Mouse (Mus musculus) cerebellum, postnatal 36 days (tissue): ENCODE results near the gene Arap1.

Experiments used
- DNase-seq, 2 experiments: peaks; one replicate each; pipeline ENCODE4 v3.0.0; 2021 to 2022; ENCODE audit warnings: mixed read lengths in 2 of 2

The Arap1 gene

DNA sequence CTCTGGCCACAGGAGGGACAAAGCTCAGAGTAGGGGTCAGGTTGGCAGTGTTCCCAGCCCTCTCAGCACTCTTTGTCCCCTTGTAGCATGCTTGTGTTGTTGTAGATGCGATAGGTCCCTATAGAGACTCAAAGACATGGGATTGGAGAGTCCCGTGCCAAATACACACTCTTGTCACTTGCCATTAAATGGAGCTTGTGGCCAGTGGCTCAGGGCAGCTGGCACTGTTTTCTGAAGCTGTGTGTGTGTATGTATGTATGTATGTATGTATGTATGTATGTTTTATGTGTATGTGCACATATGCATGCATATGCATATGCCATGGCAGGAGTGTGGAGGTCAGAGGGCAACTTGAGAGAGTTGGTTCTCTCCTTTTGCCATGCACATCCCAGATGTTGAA is 20.1 kb upstream of the Arap1 start:
- DNase-seq, result no peak

DNA sequence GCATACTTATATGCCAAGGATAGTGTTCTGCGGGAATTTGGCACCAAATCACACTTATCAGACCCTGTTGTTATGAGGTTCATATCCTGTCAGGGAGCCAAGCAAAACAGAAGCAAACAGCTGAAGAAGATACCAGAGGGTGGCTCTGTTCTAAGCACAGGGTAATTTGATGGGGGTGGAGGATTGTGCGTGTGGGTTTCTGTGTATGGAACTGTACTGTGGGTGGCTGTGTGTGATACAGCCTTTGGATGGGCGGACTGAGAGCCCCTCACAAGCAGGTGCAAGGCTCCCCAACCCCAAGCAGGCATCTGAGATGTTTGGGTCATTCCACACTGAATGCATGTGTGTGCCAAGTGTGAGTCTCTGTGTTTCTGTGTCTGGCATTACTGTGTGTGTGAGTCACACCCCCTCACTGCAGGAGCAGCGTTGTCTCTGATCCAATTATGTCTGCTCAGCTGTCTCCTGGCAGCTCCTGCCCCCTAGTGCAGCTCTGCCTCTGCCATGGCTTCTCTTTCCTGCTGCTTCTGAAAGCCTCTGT is 19.2 kb upstream of the Arap1 start:
- DNase-seq, result peak; percentile 57 to 60

DNA sequence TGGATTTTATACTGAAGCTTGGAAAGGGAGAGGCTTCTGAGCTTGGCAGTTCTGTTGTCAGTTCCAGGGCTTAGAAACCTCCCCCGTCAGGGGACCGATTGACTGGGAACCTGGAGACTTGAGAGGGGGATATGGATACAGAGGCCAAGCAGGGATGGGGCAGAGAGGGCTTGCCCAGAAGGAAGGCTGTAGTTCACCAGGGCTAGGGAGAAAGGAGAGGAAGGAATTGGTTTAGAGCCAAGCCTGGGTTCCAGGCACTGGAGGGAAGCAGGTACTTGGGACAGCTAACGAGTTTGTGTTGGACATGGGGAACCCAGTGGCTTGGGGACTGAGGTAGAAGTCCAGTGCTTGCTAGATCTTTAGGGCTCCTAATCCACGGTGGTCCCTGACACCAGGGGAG is 18.3 kb upstream of the Arap1 start:
- no peak for DNase-seq

DNA sequence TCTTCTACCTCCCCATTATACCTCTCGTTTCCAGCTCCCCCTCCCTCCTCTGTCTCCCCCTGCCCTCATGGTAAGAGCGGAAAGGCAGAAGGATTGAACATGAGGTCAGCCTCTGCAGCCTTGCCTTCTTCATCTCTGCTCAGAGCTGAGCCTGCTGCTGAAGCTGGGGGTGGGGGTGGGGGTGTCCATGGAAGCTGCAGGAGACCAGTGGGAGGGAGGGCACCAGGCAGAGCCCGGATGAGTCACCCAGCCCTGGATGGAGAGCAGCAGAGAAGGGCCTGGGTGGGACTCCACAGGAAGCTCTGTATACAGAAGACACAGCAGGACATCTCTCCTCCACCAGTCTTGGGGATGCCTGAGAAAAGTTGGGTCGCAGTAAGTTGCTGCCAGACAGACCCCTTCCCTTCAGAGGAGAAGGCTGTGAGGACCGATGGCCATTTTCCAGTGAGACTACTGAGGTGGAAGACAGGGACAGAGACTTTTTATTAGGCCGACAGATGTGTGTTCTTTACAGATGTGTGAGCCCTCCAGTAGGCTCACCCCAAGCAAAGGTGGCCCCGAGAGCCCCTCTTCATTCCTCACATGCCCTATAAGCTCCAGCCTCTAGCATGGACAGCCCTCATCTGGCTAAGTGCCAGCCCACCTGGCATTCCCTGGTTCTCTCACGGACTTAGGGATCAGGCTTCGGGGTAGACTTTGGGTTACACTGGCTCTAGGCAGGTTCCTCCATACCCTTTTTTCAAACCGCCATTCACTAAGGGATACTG is 17.6 kb upstream of the Arap1 start:
- peak in 1 of 2 experiments; percentile 51 for DNase-seq

DNA sequence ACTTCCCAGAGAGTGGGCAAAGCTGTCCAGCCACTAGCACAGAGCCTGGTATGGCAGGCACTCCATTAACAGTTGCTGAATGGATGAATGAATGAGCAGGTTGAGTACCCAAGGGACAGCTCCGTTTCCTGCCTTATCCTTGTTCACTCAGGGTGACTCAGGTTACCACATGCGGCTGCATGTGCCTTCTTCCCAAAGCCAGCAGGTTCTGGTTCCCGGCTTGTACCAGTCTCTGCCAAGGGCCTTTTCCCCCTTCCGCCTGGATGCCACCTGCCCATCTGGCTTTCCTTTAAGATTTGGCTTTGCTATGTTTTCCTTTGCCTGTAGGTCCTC is 17.1 kb upstream of the Arap1 start:
- DNase-seq, result peak; percentile 67

DNA sequence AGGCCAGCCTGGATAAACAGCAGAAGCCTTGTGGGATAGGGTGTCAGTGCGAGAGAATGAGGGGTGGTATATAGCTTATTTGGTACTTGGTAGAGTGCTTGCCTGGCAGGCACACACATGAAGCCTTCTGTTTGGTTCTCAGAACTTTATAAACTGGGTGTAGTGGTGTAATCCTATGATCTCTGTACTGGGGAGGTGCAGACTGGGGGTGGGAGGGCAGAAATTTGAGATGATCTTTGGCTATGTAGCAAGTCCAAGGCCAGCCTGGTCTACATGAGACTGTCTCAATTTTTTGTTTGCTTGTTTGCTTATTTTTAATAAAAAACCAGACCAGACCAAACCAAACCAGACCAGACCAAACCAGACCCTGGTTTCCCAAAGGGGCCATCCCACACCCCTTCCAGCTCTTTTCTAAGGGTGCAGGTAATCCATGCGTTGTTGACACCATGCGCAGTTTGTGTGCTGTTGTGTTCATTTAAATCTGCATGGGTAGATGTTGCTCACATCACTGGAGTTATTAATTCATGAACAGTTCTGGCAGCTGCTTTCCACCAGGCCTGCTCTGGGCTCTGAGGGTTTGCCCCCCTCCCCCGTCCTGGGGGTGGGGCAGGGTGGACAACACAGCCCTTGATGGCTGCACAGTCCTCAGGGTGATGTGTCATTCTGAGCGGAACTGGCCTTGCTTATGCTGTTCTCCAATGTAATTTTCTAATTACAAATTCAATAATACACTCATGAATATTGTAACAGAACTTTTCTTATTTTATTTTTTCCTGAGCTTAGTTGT is 15.6 kb upstream of the Arap1 start:
- no peak for DNase-seq

DNA sequence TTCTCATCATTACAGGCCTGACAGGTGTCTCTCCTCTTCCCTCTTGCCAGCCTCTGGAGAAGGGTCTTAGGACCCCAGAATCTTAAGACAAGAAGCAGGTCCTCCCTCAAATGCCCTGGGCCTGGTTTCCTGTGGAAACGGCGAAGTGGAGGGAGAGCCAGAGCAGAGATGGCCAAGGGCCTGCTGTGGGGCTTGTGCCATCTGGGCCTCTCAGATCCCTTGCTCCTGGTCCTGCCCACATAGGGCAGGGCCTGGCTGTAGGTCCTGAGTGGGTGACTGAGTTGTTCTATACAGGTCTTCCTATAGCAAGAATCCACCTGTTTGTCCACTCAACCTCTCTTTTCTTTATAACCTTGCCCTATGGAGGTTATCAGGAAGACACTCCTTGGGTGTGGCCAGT is 12.6 kb upstream of the Arap1 start:
- peak; percentile 50 to 64 for DNase-seq

DNA sequence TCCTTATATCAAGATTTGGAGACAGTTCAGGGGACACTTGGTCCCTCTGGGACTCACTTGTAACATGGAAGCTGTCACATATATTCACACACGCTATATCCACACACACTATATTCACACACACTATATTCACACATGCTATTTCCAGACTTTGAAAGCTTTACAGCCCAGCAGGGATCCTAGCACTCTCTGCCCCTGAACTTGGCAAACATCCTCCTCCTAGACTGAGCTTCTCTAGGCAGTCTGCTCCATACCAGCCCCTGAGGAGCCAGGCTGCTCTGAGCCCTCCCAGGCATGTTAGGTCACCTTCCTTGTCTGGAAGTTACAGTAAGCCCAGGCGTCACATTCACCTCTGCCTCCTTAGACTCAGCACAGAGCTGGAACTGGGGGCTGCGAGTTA is 11.2 kb upstream of the Arap1 start:
- DNase-seq, result no peak

DNA sequence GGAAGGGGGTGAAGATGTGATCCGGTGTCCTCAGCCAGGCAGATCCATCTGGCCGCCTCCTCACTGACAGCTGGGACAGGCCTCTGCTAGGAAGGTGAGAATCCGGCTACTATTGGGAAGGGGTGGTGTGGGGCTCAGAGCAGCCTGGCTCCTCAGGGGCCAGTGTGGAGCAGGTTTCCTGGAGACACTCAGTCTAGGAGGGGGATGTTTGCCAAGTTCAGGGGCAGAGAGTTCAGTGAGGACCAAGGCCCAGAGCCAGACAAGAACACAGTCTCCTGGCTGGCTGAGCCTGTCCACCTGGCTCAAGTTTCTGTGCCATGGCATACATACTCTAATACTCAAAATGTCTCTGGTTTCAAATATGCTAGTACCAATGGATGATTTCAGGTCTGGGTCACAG is 10.5 kb upstream of the Arap1 start:
- DNase-seq, result peak; percentile 54 to 59

DNA sequence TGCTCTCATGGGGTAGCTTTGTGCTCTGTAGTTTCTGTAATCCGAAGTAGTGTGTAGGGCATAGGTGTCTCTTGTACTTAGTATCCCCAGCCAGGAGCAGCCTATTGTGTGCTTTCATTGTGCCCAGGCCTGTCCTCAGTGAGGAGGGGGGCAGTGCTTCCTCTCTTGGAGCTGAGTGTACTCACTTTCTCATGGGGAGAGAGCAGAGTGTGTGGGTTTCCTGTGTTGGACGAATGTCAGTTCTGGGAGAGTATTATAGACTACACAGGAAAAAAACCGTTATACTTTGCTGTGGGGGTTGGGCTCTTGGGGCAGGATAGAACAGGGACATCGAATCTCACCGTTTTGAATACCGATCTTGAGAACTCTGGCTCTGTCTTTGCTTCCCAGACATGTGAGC is 6.5 kb upstream of the Arap1 start:
- DNase-seq, result no peak

DNA sequence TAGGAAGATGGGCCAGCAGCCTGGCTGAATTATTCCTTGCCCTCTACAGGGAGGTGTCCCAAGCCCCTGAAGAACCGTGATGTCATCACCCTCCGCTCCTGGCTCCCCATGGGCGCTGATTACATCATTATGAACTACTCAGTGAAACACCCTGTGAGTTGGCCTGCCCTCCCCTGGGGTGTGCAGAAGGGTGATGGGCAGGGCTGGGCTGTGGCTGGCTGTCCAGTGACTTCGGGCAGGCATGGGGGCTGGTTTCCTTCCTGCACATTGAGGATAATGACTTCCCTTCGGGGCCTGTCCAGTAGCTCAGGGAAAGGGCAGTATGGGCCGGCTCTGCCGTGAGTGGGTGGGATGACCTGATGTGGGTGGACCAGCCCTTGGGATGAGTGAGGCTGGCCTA is 4.7 kb upstream of the Arap1 start:
- no peak for DNase-seq

DNA sequence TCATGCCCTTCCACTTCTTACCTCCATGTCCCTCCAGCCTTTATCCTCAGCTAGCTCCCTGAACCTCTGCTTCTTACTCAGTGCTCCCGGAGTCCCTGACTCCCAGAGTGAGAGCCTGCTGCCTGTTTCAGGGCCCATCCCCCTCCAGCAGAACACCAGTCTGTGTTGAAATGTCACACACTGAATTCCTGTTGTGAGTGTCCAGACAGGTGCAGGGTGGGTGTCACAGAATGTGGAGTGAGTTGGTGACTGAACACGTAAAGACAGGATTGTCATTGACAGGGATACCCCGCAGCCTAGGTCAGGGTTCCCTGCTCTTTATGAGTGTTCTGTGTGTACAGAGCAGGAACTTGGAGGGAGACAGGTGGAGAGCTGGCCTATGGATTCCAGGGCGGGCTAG is 3.0 kb upstream of the Arap1 start:
- DNase-seq, result no peak

DNA sequence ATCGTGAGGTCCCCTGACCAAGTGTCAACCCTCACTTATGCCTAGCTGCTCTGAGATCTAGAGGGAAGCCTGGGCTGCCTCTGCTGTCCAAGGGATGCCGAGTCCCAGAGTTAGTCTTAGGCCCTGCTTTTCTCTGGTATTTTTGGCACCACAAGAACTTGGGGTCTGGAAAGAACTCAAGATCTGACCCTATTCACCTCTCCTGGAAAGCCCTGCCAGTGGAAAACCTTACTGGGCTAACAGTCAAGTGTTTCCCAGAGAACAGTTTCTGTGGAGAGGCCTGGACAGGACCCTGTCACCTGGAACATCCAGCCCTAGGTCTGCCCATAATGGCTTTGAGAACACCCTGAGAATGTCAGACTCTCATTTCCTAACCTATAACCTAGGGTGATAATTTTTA is 876 bp upstream of the Arap1 start:
- no peak for DNase-seq

DNA sequence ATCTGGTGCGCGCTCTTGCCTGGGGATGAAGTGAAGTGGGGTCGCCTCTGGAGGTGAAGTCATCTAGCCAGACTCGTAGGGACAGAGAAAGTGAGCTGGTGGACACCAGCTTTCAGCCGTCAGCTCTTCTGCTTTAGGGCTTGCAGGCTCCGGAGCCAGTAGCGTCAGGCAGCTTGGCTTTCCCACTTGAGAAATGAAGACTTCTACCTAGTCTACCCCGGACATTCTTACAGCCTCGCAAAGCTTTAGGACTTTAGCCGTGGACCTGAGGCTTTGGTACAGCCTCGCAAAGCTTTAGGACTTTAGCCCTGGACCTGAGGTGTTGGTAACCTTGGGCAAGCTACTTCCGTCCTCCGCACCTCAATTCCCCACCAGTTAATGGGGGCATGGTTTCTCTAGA is 445 bp downstream of the Arap1 start:
- no peak for DNase-seq

DNA sequence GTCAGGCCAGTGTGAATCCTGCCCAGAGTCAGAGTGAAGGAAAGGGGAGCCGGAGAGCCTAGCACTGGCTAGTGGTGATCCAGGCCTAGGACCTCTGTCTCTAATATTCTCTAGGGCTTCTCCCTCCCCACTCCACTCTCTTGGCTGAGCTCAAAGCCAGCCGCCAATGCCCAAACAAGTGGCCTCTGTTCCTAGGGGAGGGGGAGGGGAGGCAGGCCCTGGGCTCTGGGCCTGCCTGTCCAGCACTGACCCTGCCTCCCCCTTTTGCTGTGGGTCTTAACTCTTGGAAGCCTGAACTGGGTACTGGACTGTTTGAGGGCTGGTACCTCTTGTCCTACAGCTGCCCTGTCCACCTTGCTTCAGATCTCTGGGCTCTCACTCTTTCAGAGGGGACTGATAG is 2.0 kb downstream of the Arap1 start:
- DNase-seq, result no peak

DNA sequence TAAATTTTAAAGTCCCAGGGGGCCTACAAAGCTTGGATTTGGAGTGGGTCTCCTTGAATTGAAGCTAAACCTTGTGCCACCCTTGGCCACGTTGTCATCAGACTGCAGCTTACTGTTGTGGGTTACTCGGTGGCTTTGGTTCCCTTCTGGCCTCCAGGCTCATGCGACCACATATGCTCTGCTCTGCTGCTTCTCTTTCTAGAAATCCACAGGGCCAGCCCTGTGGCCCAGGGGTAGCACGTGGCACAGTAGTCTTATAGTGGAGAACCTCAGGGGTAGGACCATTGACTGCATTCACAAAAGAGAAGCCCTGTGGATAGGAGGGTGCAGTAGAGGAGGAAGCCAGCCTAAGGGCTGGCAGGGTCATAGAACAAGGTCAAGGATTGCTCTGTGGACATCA is 4.5 kb downstream of the Arap1 start:
- no peak for DNase-seq

DNA sequence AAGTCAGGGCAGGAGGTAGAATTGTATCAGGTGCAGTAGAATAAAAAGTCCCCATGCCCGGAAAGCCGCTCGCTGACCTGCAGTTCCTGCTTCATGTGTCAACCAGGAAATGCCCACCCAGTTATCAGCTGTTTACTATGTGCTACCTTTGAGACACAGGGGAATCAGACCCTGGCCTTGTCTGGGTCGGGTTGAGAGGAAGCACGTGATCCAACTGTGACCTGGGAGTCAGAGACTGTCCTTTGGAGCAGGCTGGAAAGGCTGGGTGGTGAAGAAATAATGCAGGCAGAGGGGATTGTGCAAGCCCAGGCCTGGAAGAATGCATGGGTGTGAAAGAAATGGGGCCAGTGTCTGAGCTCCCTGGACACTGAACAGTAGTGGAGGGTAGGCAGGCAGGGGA is 6.6 kb downstream of the Arap1 start:
- DNase-seq, result no peak

DNA sequence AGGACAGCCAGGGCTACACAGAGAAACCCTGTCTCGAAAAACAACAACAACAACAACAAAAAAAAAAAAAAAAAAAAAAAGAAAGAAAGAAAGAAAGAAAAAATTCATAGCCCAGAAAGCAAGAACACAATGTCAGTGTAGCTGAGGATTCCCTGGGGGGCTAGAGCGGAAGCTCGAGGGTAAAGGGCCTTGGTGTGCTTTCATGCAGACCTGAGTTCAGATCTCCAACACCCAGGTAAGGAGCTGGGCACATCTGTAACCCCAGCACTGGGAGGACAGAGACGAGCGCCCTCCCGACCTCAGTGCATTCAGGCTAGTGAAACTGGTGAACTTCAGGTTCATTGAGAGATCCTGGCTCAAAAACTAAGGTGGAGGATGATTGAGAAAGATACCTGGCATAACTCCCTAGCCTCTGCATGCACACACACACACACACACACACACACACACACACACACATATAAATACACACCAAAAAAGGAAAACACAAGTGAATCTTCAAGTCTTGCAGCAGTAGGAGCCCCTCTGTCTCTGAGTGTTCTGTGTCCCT is 7.8 kb downstream of the Arap1 start:
- no peak for DNase-seq

DNA sequence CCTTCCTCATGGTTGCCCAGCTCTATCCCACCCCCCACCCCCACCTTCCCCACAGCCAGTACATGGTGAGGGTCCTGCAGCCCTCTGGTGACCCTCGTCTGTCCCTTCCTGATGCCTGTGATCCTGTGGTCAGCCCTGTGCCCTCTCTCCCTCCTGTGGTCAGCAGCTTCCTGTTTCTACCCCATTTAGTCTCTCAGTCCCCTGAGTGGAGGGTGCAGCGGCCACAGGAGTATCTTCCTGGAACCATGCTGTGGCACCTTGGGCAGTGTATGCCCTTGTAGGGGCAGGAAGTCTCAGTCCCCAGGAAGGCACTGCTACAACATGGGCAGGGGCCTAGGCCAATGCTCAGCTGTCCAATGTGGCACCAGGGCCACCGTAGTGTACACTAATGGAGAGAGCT is 9.0 kb downstream of the Arap1 start:
- DNase-seq, result no peak

DNA sequence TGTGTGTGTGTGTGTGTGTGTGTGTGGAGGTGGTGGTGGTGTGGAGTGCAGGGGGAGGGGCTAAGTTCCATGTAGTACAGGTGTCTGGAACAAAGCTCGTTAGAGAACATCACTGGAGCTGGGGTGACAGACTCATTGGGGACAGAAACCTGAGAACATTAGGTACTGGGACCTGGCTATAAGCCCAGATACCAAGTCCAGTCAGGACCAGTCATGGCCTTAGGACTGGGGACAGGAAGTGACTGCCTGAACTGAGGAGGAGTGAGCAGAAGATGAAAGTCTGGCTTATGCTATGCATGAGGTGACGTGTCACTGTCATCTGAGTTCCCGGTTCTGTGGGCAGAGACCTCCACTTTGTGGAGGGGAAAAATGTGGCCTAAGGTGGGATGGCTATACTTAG is 12.5 kb downstream of the Arap1 start:
- DNase-seq, result no peak

DNA sequence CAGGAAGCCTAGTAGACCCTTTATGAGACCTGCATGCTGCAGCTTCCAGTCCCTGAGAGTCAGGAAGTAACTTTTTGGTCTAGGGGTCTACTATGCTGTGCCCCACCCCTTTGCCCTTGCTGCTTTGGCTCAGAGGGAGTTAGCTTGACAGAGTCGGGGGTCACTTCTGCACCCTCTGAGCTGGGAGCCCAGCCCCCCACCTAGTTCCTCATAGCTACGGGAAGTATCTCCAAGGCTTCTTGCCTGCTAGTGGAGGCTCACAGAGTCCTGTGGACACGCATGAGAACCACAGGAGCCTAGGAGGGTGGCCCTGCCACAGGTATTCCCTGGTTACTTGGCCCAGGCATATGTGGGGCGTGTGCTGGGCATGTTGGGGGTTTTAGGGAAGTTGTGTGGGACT is 13.2 kb downstream of the Arap1 start:
- no peak for DNase-seq

DNA sequence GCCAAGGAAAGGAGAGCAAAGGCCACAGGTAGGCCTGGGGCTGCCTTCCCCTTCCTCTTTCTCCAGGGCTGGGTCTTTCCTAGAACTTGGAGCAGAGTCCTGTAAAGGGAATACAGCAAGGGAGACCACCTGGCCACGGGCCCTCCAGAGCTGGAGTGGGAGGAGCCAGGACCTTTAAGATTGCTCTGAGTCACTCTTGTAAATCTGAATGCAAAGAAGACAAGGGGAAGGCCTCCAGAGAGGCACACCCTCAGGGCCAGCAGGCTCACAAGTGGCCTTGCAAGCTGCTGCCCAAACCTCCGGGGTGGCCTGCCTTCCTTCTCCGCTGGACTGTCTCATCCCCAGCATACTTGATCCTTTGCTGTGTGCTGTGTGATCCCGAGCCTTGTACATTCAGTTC is 13.9 kb downstream of the Arap1 start:
- DNase-seq, result no peak

DNA sequence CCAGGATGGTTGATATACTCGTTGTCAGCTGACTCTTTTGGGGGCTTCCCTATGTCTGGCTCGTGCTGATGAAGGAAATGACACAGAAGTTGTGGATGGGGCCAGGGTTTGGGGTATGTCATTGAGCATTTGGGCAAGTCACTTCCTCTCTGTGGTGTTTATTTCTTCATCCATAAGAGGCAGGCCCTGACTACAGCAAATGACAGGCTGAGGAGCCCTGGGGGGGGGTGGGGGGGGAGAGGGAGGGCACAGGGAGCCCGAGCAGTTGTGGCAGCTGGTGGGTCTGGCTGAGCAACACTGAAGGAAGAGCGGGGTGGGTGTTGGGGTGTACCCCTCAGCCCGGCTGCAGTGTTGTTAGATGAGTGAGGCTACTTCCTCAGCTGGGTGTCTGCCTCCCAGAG is 14.9 kb downstream of the Arap1 start:
- DNase-seq, result no peak

DNA sequence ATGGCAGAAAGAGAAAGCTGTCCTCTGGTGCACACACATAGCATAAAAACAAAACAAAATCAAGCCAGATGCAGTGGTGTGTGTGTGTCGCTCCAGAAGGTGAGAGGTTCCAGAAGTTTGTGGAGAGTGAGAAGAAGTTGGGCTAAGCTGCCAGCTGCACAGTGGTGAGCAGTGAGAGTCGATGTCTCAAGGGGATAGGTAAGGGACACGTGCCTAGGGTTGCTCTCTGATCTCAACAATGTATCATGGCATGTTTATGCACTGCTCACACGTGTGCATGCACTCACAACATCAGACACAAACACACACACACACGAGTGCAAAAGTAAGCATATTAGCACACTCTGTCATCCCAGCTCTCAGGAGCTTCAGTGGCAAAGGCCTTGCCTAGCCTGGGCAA is 16.0 kb downstream of the Arap1 start:
- DNase-seq, result no peak
